Mouse (Mus musculus): ENCODE measurements around the gene Stx1b.

Gene Stx1b

GRCm38 (mm10) chr7:127775837-127776236 lies 48.5 kb downstream of the Stx1b start:
- CTCF ChIA-PET = interaction anchor here in 2 of 4 experiments (0.6 to 1.1 kb wide), 5 partner anchors 22 to 111 kb away, joined by 3 to 8 read pairs (median 4); partner anchors contain the start of gene Hsd3b7 (in 1 of the 2)
- POLR2A ChIA-PET = interaction anchor here (0.5 to 7.6 kb wide), 50 partner anchors 8 to 958 kb away, joined by 3 to 56 read pairs (median 4); partner anchors contain the start of genes Hsd3b7 (in 3 of the 4), Fus (in 2 of the 4), Ctf1 (in 1 of the 4) and Fbxl19 (in 1 of the 4)

GRCm38 (mm10) chr7:127773664-127774384 lies 50.5 kb downstream of the Stx1b start:
- POLR2A ChIA-PET = interaction anchor here (0.5 to 7.6 kb wide), 50 partner anchors 9 to 220 kb away, joined by 3 to 56 read pairs (median 4); partner anchors contain the start of genes Ctf1 (in 2 of the 4), Fbxl19 (in 2 of the 4), Hsd3b7 (in 2 of the 4) and Gm49388 (in 1 of the 4)
- CTCF ChIA-PET = interaction anchor here (0.5 to 3.5 kb wide), 52 partner anchors 11 to 662 kb away, joined by 3 to 17 read pairs (median 4); partner anchors contain the start of genes Hsd3b7 (in 2 of the 4), Bcl7c (in 1 of the 4), Ctf1 (in 1 of the 4) and Fus (in 1 of the 4)

GRCm38 (mm10) chr7:127772557-127772956 lies 51.8 kb downstream of the Stx1b start:
- ChIA-PET CTCF (interaction anchor here in 3 of 4 experiments (0.6 to 3.5 kb wide), 7 partner anchors 97 to 163 kb away, joined by 4 to 17 read pairs (median 6); no protein-coding TSS in a partner anchor), POLR2A (interaction anchor here (0.5 to 7.1 kb wide), 23 partner anchors 14 to 248 kb away, joined by 3 to 56 read pairs (median 4); partner anchors contain the start of genes Ctf1 (in 1 of the 4), Gm49388 (in 1 of the 4) and Hsd3b7 (in 1 of the 4))

- ChIA-PET POLR2A (interaction anchor here in 3 of 4 experiments (0.5 to 7.1 kb wide), 13 partner anchors 22 to 247 kb away, joined by 3 to 56 read pairs (median 4); partner anchors contain the start of genes Ctf1 (in 1 of the 3) and Hsd3b7 (in 1 of the 3)), CTCF (interaction anchor here in 2 of 4 experiments (0.6 to 3.5 kb wide), 2 partner anchors 110 to 164 kb away, joined by 5 to 17 read pairs; no protein-coding TSS in a partner anchor)
Observed at GRCm38 (mm10) chr7:127772080-127772479, 52.3 kb downstream of the Stx1b start.

GRCm38 (mm10) chr7:127771262-127771661 lies 53.1 kb downstream of the Stx1b start:
- ChIA-PET POLR2A (interaction anchor here (0.5 to 2.5 kb wide), 54 partner anchors 9 to 517 kb away, joined by 3 to 18 read pairs (median 5); partner anchors contain the start of genes Ctf1 (in 2 of the 4), Kat8 (in 2 of the 4), Bcl7c (in 1 of the 4) and Fus (in 1 of the 4)), CTCF (interaction anchor here (0.5 to 3.5 kb wide), 10 partner anchors 9 to 1371 kb away, joined by 3 to 17 read pairs (median 4); no protein-coding TSS in a partner anchor)

- ChIA-PET CTCF (interaction anchor here in 3 of 4 experiments (0.6 to 1.5 kb wide), 9 partner anchors 25 to 165 kb away, joined by 3 to 5 read pairs (median 4); no protein-coding TSS in a partner anchor), POLR2A (interaction anchor here (0.5 to 2.5 kb wide), 80 partner anchors 10 to 974 kb away, joined by 3 to 18 read pairs (median 4); partner anchors contain the start of genes Ctf1 (in 2 of the 4), Kat8 (in 2 of the 4), Srcap (in 2 of the 4) and Bcl7c (in 1 of the 4))
Observed at GRCm38 (mm10) chr7:127770039-127770905, 54.1 kb downstream of the Stx1b start.

GRCm38 (mm10) chr7:127769651-127770038 lies 54.7 kb downstream of the Stx1b start, which contains the start of gene Orai3:
Orai3 (plus strand) TSS chr7:127769815.
- CTCF ChIA-PET = interaction anchor here in 2 of 4 experiments (0.6 to 1.4 kb wide), 3 partner anchors 76 to 150 kb away, joined by 3 to 4 read pairs (median 3); no protein-coding TSS in a partner anchor
- POLR2A ChIA-PET = interaction anchor here in 3 of 4 experiments (0.6 to 2.5 kb wide), 43 partner anchors 9 to 975 kb away, joined by 3 to 18 read pairs (median 5); partner anchors contain the start of genes Ctf1 (in 2 of the 3), Kat8 (in 2 of the 3), Ccdc189 (in 1 of the 3) and Fus (in 1 of the 3)

GRCm38 (mm10) chr7:127768997-127769593 lies 55.3 kb downstream of the Stx1b start:
- CTCF ChIA-PET = interaction anchor here in 3 of 4 experiments (0.5 to 2.1 kb wide), 12 partner anchors 8 to 367 kb away, joined by 3 to 7 read pairs (median 3); partner anchors contain the start of genes Bcl7c (in 2 of the 3), Hsd3b7 (in 1 of the 3) and Setd1a (in 1 of the 3)
- POLR2A ChIA-PET = interaction anchor here (0.6 to 3.7 kb wide), 36 partner anchors 8 to 311 kb away, joined by 3 to 54 read pairs (median 4); partner anchors contain the start of genes Ctf1 (in 2 of the 4), Fbxl19 (in 2 of the 4), Fus (in 2 of the 4) and Setd1a (in 2 of the 4)

- ChIA-PET CTCF (interaction anchor here in 3 of 4 experiments (0.5 to 2.9 kb wide), 14 partner anchors 8 to 366 kb away, joined by 3 to 9 read pairs (median 3); partner anchors contain the start of genes Bcl7c (in 2 of the 3), Hsd3b7 (in 1 of the 3) and Setd1a (in 1 of the 3)), POLR2A (interaction anchor here (0.6 to 3.7 kb wide), 39 partner anchors 9 to 310 kb away, joined by 3 to 54 read pairs (median 4); partner anchors contain the start of genes Ctf1 (in 2 of the 4), Fbxl19 (in 2 of the 4), Fus (in 2 of the 4) and Setd1a (in 2 of the 4))
Observed at GRCm38 (mm10) chr7:127768346-127768996, 55.9 kb downstream of the Stx1b start.

GRCm38 (mm10) chr7:127767671-127768345 lies 56.5 kb downstream of the Stx1b start:
- POLR2A ChIA-PET = interaction anchor here in 3 of 4 experiments (0.6 to 5.4 kb wide), 56 partner anchors 8 to 756 kb away, joined by 3 to 54 read pairs (median 4); partner anchors contain the start of genes Setd1a (in 3 of the 3), Ctf1 (in 2 of the 3), Fbxl19 (in 2 of the 3) and Fus (in 2 of the 3)
- CTCF ChIA-PET = interaction anchor here (0.5 to 2.9 kb wide), 13 partner anchors 33 to 468 kb away, joined by 3 to 9 read pairs (median 3); partner anchors contain the start of genes Bcl7c (in 2 of the 4), Hsd3b7 (in 1 of the 4), Stx1b (in 1 of the 4) and Stx4a (in 1 of the 4)

GRCm38 (mm10) chr7:127766851-127767609 lies 57.3 kb downstream of the Stx1b start:
- POLR2A ChIA-PET = interaction anchor here in 3 of 4 experiments (0.6 to 5.4 kb wide), 49 partner anchors 8 to 1281 kb away, joined by 3 to 54 read pairs (median 4); partner anchors contain the start of genes Setd1a (in 3 of the 3), Ctf1 (in 2 of the 3), Fus (in 2 of the 3) and Bag3 (in 1 of the 3)
- CTCF ChIA-PET = interaction anchor here in 3 of 4 experiments (0.5 to 2.9 kb wide), 12 partner anchors 34 to 469 kb away, joined by 3 to 9 read pairs (median 3); partner anchors contain the start of genes Hsd3b7 (in 1 of the 3), Stx1b (in 1 of the 3) and Stx4a (in 1 of the 3)

GRCm38 (mm10) chr7:127765756-127766155 lies 58.6 kb downstream of the Stx1b start:
- CTCF ChIA-PET = interaction anchor here in 3 of 4 experiments (0.5 to 2.9 kb wide), 4 partner anchors 24 to 223 kb away, joined by 4 to 9 read pairs (median 4); no protein-coding TSS in a partner anchor
- POLR2A ChIA-PET = interaction anchor here in 2 of 4 experiments (1.0 to 5.4 kb wide), 8 partner anchors 12 to 35 kb away, joined by 3 to 49 read pairs (median 4); partner anchors contain the start of genes Fbxl19 (in 1 of the 2) and Setd1a (in 1 of the 2)

- ChIA-PET POLR2A (interaction anchor here (0.6 to 5.4 kb wide), 12 partner anchors 11 to 252 kb away, joined by 3 to 49 read pairs (median 4); partner anchors contain the start of genes Setd1a (in 3 of the 4) and Kat8 (in 1 of the 4)), CTCF (interaction anchor here in 3 of 4 experiments (0.5 to 1.5 kb wide), 5 partner anchors 35 to 582 kb away, joined by 3 to 9 read pairs (median 5); partner anchors contain the start of gene Hsd3b7 (in 1 of the 3))
Observed at GRCm38 (mm10) chr7:127763642-127764041, 60.7 kb downstream of the Stx1b start.
